Mouse (Mus musculus) left cerebral cortex, postnatal 36 days (tissue): ENCODE data around the gene Hoxa4. TPM values are rescaled to one million over a fixed set of nuclear protein-coding genes. Genes with fewer than 3 reads are reported as not detected.

ENCODE experiments used
- DNase-seq, 2 experiments: peaks; one replicate each; pipeline ENCODE4 v3.0.0; 2021 to 2022; ENCODE audit warnings: low spot score in 2 of 2, mixed read lengths in 1 of 2
- intact Hi-C: fragments of 180-260 bp; cut with DNase I; formaldehyde crosslinking; loops from one replicate; pipeline ENCODE4 v1.15.1; 2025
- total RNA-seq, 2 experiments: library from RNA; stranded (reverse); gene quantifications; 2 replicates each; pipeline ENCODE4 v1.2.3; 2021

Hoxa4 gene
- total RNA-seq, result not detected

DNA sequence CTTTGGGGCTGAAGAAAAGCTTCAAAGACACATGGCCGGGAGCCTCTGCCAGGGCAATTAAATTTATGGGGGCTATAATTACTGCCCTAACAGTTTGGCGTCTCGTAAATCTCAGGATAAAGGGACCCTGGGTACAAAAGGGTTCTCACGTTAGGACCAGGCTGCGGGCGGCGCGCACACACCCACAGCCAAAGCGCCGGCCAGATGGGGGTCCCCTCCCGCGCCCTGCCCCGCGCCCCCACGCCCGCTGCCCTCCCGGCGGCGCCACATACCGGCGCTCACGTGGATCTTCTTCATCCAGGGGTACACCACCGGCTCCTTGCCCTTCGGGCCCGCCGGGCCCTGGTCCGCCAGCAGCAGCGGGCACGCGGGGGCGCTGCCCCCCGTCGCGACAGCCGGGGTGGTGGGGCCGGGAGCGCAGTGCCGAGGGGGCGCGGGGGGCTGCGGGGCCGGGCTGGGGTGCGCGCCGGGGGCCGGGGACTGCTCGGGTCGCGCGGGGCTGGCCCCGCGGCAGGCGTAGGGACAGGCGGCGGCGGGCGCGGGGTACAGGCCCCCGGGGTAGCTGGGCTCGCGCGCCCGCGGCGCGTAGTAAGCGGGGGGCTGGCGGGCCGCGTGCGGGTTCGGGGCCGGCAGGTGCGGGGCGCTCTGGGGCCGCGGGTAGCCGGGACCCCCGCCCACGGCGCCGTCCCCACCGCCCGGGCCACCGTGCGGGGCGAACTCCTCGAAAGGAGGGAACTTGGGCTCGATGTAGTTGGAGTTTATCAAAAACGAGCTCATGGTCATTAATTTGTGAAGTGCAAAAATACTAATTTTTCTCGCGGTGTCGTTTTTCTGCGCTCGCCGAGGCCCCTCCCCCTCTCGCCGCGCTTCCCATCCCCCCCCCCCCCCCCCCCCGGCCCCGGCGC, at the start of gene Hoxa4:
Gene Hoxa4 (minus strand): TSS at position 848 of the 905 bp plus-strand sequence.
- intact Hi-C loops, result no loop called here
- DNase-seq, result no peak

DNA sequence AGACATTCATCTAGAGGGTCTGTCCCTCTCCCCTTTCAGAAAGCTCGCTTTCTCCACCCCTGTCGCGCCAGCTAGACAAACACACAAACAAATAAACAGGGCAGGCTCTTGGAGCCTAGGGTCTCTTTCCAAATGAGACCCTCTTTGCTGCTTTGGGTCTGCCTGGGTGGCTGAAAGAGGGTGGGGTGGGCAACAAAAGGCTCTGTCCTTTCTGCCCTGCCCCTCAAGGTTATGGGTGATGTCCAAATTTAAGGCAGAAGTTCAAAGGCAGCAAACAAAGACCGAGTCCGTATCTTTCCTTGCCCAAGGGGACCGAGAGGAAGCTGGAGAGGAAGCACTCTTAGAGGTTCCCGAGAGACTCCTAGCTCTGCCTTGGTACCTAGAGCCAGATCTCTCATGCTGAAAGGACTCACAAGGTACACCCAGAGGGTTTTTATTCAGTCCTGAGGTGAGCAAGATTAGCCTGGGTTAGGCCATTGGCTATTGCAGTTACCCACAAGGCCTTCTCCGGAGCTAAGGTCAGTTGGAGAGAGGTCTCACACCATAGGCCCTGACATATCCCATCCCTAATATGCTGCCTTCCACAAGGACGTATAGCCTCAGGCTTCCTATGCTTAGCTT, 49.6 kb upstream of the Hoxa4 start:
- DNase-seq, result no peak
- intact Hi-C loops, result no loop called here

DNA sequence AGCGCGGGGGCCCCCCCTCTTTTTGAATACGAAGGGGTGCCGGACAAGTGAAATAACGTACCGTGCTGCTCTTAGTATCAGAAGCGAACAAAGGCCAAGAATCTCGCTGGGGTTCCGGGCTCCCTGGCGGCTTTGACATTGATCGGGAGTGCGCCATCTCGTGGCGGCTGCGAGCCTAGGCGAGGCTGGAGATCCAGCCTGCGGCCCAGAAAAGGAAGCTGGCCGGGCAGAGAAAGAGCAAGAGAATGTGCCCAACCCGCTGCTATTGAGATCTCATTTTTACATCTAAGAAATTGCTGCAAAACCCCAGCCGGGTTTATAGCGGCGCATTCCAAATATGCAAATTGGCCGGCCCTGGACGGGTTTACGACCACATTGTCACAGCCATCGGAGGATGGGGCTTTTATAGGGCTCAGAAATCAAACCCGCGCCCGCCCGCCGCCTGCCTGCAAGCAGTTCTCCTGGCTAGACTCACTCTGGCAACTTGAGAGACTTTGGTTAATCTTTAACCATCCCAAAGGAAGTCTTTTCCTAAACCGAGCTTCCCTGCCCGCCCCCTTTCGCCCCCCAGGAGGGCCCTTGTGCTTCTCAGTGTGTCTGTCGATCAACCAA, 48.9 kb upstream of the Hoxa4 start, which contains the start of gene Hoxa10:
Gene Hoxa10 (minus strand): TSS at position 466 of the 612 bp plus-strand sequence.
- intact Hi-C loops, result no loop called here
- DNase-seq, result peak in 1 of 2 experiments; percentile 33

DNA sequence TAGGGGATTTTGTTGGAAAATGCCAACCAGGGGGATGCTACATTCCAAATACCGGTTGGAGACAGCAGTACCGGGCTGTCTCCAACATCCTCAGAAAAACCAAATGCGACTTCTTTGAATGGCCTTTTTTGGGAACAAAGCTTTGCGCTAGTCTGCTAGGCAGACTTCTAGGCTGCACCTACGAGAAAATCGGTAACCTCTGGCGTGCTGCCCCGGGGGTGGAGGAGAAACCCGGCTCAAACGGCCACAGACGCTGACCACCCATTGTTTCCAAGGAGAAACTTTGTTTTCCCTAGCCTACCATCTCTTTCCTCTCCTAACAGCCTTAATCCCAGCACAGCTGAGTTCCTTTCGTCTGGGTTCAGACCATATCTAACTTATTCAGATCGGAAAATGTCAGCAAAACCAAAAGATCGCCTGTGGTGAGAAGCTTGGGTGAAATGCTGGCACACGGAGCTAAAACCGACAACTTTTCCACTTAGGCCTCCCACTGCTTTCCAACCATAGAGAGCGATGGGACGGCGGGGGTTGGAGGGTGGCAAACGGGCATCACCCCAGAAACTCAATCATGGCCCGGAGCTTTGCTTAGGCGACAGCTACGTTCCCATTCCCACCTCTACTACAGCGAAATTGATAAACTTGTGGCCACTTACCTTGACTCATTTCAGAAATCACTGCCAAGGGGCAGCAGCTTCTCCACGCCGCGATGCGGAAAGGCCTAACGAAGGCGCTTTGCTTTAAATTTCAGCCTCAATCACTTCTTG, 48.3 kb upstream of the Hoxa4 start:
- peak in 1 of 2 experiments; percentile 3 for DNase-seq
- intact Hi-C loops, result no loop called here

DNA sequence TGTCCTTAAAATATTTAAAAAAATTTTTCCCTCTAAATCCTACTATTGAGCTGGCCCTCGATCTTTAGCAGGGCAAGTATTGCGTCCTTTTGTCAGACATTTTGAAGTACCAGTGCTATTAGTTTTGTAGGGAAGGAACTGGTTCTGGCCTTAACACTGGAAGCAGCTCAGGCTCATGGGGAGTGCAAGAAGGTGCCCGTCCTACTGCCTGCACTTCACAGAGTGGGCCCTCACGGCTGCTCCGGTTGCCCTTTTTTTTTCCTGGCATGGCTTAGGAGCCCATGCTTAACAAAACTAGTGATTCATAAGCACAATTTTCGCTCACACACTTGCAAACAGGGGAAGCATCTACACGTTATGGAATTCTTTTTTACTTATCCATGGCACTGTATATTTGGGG, 47.4 kb upstream of the Hoxa4 start:
- intact Hi-C loops, result no loop called here
- no peak for DNase-seq

DNA sequence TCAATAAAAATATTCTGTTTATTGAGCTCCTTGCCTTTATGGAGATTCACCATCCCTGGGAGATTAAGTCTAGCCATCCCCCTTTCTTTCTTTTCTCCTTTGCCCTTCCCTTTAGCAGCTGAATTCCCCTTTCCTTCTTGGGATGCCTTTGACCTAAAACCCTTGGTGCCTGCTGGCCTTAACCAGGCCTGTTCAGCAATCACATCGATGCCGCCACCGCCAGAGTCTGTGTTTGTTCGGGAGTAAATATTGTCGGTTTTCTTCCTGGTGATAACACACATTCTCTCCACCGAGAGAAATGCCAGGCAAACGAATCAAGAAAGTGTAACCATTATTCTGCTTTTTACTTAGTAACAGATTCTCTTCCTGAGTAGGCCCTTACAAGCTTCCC, 46.6 kb upstream of the Hoxa4 start:
- intact Hi-C loops, result no loop called here
- DNase-seq, result no peak

DNA sequence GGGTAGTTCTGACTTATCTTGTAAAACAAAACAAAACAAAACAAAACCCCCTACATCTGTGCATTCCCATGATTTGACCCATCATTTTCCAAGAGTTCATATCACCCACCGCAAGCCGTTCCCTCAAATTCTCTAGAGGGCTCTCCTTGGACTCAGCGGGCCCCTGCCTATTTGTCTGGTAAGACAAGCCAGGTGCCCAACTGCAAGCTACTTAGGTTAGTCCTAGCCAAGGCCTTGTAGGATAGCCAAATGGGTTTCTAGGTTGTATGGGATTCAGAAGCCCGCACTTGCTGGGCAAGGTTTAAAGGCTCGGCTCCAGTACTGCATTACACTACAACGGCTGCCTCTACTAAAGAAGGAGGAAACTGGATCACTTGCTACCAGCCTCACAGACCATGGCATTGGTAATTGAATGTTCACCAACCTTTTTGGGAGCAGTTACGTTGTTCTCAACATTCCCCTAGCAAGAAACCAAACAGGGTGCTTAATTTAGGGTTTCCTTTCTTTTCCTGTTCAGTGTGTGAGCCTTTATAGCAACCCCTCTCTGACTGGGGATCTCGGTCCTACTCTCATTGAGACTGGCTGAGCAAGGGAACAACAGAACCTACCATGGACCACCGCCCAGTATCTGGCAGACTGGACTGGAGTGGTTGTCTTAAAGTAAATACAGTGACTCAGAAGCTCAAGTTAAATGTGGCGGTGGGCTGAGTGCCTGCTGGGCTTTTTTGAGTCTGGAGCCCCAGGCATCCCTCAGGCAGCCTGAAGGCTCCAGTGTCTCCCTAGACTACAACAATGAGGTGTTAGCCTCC, 46.0 kb upstream of the Hoxa4 start:
- intact Hi-C loops, result no loop called here
- no peak for DNase-seq

DNA sequence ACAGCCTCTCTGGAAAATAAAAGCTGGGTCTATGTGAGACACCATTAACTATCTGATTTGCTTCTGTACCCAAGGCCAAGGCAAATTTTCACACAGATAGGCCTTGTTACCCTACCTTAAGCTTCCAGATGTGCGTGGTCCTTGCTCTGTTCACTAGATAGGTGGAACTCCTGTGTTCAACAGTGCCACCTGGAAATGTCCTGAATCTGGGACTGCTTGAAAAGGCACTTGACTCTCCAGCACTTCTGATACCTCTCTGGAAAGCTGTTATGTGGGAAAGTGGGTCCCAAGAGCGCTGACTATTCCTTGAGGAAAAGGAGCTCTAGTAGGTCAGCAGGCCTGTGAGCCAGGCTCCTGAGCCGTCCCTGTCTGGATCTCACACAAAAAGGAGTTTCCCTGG, 45.3 kb upstream of the Hoxa4 start:
- intact Hi-C loops, result no loop called here
- DNase-seq, result no peak

DNA sequence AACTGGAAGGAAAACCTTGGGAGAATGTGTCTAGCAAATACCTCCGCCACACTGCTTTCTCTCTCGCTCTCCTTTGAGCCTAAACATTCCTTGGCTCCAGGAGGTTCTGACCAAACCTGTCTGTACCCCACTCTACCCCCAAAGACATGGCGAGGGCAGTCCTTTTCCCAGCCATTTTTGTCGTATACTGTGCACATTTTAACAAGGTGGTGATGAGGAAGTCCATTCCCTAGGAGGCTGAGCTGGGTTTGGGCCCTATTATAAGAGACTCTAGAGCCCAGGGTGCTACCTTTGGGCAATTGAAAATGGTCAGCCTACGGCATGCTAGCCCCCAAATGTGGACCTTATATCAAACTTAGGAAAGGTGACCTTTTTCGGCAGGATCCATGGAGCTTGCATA, 44.3 kb upstream of the Hoxa4 start:
- DNase-seq, result no peak
- intact Hi-C loops, result no loop called here

DNA sequence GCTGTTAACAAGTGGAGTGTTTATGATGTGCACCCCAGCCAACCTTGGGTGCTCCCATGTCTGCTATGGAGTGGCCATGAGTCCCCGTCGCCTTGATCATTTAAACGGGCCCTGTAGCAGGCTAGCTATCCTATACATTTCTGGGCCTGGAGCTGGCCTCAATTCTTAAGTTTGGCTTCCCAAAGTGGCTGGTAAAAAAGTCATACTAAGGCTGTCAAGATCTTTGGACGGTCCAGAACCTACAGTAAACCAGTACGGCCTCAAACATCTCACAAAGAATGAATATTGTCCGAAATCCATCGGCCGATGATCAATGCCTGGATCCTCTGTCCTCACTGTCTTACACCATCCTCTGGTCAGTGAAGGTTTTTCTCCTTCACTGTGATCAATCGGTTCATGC, 43.7 kb upstream of the Hoxa4 start:
- intact Hi-C loops, result no loop called here
- no peak for DNase-seq

DNA sequence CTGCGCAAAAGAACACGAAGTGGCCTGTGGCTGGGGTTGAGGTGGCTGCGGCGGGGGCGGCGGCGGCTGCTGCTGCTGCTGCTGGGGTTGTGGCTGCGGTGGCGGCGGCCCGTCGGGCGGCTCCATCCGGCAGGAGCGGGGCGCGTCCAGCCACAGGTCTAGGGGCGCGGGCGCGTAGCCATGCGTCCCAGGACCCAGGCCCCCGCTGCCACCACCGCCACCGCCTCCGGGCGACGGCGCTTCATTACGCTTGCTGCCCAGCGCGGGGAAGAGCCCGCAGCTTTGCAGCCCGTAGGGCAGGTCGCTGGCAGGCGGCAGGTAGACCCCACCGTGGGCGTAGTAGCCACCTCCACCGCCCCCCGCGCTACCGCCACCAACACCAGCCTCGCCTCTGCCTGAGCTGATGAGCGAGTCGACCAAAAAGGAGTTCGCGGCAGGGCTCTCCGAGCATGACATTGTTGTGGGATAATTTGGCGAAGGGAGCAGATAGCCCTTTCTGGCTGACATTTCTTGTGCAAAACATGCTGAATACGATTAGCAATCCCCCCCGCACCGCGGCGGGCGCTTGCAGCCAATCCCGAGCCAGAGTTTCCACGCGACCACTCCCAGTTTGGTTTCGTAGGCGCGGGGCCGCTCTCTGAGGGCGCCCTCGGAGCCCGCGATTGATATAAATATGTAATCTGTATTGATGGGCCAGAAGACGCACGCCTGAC, 43.0 kb upstream of the Hoxa4 start:
- intact Hi-C loops, result no loop called here
- no peak for DNase-seq

DNA sequence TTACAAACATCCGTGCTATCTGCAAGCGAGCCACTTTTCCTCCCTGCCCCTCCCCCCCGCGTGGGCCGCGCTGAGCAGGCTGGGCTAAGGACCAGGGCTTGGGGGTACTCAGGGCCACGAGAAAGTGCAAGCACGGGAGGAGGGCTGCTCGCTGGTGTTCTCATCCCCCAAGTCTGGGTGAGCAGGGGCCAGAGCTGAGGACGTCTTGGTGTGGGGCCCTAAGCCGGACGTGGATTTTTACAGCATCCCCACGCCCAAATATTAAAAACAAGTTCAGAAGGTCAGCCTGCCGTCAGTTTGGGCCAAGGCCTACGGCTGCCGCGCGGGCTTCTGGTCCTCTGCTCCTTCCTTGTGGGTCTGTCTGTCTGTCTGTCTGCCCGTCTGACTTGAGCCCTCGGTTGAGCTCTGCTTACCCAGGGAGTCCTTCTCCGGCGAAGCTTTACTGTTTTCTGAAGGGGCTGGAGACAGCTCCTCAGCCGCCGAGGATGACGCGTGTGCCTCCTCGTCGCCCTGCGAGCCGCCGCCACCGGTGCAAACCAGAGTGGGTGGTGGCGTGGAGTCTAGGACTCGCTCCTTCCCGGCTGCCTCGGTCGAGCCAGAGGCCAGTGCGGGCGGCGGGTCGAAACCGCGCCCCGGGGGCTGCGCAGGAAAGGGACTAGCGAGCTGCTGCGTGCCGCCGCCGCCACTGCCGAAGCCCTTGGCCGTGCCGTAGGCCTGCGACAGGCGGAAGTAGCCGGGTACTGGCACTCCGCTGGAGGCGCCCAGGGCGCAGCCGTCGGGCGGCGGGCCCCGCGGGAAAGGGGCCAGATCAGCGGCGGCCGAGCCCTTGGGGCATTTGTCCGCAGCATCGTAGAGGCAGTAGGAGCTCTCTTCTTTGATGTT, 42.2 kb upstream of the Hoxa4 start:
- DNase-seq, result peak in 1 of 2 experiments; percentile 7
- intact Hi-C loops, result no loop called here

DNA sequence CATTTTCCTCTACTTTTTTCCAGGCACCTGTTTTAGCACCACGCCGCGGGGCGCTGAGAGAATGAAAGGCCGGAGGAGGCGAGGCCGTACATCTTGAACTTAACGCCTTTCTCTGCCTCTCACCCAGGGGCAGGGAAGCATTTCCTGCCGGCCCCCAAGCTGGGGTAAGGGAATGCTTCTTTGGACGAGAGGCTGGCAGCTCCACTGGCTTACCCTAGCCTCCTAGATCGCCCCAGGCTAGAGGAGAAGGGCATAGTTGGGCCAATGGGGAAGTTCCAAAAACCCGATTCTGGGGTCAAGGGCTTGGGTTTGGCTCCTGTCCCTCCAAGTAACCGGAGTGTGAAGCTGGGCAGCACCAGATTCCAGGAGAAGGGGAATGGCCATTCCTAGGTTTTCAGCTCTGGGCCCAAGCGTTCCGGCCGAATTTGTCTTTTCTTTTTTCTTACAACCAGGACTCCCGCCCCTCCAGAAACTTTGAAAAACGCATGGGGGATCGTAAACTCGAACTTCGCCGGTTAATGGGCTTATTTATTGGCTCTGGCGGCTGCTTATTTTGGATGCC, 41.5 kb upstream of the Hoxa4 start:
- intact Hi-C loops, result no loop called here
- no peak for DNase-seq

DNA sequence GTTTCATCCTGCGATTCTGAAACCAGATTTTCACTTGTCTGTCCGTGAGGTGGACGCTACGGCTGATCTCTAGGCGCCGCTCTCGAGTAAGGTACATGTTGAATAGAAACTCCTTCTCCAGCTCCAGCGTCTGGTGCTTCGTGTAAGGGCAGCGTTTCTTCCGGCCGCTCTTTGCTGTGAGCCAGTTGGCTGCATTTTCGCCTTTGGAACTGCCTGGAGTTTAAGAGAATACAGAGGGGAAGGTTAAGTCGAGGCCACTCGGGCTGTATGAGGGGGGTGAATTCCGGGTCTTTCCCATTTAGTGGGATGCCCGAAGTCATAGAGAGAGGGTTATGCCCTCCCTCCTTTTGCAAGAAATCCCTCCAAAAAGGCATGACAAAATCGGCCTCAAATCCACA, 41.0 kb upstream of the Hoxa4 start:
- DNase-seq, result peak in 1 of 2 experiments; percentile 13
- intact Hi-C loops, result no loop called here

DNA sequence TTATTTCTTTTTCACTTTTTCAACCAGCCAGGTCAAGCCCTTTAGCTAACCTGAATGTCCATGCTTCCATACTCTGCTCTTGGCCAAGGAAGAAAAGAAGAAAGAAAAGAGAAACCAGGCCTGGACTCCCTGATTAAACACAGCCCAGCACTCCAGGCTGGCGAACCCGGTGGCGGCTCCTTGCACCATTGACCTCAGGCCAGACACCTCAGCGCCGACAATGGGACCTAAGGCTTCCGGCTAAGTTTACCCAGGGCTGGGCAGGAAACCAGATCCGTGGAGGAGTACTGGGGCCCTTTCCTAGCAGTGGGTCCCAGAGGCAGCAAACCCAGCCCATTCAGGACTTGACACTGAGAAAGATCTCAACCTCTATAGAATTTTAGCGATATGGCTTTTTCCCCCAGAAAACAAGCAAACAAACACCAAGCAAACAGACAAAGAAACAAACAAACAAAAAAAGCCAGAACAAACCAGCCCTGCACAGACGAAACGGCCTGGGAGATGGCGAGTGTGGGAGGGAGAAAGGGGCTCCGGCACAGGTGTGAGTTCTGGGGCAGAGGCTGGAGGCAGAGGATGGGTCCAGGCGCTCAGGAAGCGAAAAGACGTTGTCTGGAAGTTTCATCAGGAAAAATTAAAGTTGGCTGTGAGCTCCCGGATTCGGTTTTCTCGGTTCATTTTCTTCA, 40.5 kb upstream of the Hoxa4 start:
- intact Hi-C loops, result no loop called here
- no peak for DNase-seq

DNA sequence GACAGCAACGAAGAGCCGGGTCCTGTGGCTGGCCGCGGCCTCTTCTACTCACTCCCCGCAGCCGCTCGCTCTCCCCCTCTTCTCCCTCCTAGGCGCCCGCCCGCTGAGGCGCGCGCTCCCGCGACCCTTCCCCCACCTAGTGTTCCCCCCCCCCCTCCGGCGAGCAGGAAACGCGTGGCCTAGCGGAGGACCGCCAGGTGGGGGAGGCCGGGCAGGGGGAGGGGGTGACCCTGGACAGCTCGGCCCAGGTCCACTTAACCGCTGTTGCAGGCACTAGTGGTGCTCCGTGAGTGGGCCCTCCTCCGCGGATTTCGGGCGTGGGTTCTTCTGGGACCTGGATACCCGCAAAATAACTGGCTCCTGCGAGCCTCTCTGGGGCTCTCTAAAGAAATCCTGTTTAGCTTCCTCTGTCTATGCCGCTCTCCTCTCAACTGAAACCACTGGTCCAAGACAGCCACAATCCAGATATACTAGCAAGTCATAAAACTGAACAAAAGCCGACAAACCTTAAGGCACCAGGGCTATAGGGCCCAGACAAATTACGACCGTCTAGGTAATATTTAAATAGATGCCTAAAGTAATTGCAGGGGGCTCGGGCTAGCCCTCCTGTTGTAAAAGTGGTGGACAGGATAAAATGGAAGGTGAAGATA, 39.1 kb upstream of the Hoxa4 start, which contains the start of gene Hoxa9:
Gene Hoxa9 (minus strand): TSS at position 574 of the 650 bp plus-strand sequence.
- intact Hi-C loops, result no loop called here
- DNase-seq, result no peak
